Mouse (Mus musculus) neural tube, postnatal 0 days (tissue): ENCODE results near the gene Mrpl48. TPM values are rescaled to one million over a fixed set of nuclear protein-coding genes. Genes with fewer than 3 reads are reported as not detected.

ENCODE experiments used
- polyA plus RNA-seq: library from polyadenylated mRNA; unstranded; fragments of >200 nt; fragmentation: Nextera tagmentation; extraction: Ambion mirVana; gene quantifications from 2 replicates; pipeline ENCODE4 v1.2.1, GENCODE M21; 2015

Gene Mrpl48
- 93.2 and 102 TPM in 2 replicates for polyA plus RNA-seq

GRCm38 (mm10) chr7:100608130-100608741, at the start of gene Mrpl48:
Mrpl48 (minus strand) TSS chr7:100608301.

DNA sequence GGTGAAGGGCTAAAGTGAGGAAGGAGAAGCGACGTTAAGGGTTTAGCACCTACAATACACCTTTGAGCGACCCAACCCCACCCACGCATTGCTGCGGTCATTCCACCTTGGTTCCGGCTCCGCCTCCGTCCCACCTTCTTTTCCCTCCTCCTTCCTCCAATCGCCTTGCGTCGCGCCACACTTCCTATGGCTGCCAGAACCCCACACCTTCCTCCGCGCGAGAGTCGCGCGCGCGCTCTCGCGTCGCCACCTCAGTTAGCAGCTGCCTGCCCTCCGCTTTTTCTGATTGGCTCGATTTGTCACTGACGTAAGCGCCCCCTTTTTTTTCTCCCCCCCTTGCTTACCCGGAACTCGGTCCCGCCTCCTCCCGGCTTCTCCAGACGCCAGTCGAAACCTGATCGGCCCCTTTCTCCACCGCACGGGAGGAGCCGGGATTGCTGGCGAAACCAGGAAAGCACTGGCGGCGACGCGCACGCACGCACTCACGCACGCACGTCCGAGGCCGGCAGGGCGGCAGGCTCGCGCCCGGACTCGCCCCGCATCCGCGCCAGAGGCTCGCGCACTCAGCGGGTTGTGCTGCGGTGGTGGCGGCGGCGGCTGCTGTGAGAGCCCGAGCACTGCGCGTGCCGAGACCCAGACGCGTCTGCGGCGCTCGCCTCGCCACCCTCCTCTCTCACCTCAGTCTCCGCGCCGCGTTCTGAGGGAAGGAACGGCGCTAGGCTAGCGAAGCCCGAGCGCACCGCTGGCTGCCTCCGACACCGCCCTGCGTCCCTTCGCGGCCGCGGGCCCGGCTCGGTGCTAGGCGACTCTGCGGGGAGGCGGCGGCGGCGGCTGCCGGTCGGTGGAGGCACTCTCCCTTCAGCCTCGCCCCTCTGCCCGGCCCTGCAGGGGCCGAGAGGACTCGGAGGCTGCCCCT, 629 bp downstream of the Mrpl48 start, which contains the start of gene Rab6a:
TSS of gene Rab6a (plus strand) at position 197 of the 916 bp plus-strand sequence.

DNA sequence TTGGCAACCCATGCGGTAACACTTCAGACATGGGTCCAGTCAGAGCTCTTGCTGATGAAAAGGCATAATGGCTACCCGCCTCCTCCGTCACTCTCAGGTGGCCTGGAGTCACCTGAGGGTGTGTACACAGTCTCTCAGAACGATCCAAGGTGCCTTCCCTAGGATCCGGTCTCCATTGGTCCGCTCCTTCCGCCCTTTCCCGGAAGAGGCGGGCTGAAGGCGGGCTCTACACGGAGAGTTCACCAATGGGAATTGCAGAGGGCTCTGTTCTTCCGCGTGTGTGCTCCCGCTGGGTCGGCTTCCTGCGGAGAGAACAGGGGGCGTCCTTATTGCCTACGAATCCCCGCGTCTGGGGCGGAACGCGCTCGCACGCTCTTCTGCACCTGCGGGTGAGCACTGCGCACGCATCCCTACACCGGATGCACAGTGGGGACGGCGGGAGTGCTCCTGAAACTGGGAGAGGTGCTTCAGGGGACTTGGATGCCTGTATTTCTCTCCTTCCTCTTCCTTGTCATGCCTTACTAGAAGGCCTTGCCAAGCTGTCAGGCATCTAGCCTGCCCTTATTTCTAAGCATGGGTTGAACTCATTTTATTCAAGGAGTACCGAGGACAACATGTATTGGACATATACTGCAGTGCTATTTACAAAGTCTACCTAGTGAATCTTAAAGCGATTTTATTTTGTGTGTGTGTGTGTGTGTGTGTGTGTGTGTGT, 71.1 kb downstream of the Mrpl48 start, which contains the start of gene Coa4:
TSS of gene Coa4 (plus strand) at position 268 of the 715 bp plus-strand sequence.

DNA sequence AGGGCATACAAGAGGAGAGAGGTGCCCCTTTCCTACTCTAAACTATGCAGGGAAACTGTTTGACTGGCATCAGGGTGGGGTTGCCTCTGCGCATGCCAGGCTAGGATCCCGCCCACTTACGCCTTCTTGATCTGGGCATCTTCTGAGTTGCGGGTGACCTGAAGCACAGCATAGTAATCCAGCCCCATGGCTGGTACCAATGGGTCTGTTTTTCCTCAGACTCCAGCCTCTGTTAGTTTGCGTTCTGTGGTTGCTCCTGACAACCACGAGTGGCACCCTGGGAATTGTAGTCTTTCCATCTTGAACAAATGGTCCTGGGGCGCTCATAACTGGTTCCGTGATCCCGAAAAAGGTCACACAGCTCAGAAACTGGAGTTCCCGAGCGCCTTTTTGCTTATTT, 93.5 kb downstream of the Mrpl48 start, which contains the start of gene Dnajb13:
TSS of gene Dnajb13 (minus strand) at position 388 of the 400 bp plus-strand sequence.

Other genes starting within 250 kb of the Mrpl48 start
- 8.8 and 9.8 TPM in 2 replicates for gene C2cd3, start 236.1 kb downstream of the Mrpl48 start, polyA plus RNA-seq
- 128 and 144 TPM in 2 replicates for gene Ppme1, start 236.0 kb downstream of the Mrpl48 start, polyA plus RNA-seq
- 0.17 and 0.18 TPM in 2 replicates for gene Ucp3, start 135.3 kb downstream of the Mrpl48 start, polyA plus RNA-seq
- 117 and 120 TPM in 2 replicates for gene Ucp2, start 115.0 kb downstream of the Mrpl48 start, polyA plus RNA-seq
- gene Dnajb13, start 93.3 kb downstream of the Mrpl48 start, polyA plus RNA-seq, result 3.4 and 5.2 TPM in 2 replicates
- 12.0 and 12.3 TPM in 2 replicates for gene Coa4, start 71.2 kb downstream of the Mrpl48 start, polyA plus RNA-seq
- gene Rab6a, start 891 bp downstream of the Mrpl48 start, polyA plus RNA-seq, result 319 and 342 TPM in 2 replicates
- gene Plekhb1, start 54.1 kb upstream of the Mrpl48 start, polyA plus RNA-seq, result 104 and 115 TPM in 2 replicates
- 113 and 138 TPM in 2 replicates for gene Fam168a, start 98.3 kb upstream of the Mrpl48 start, polyA plus RNA-seq